14 mouse cellular contexts compared by ENCODE assay signal in genomic region chr16:42149216-42149942, GRCm38 (mm10).
"Had no signal": no experiment of that assay in that cellular context is flagged by ENCODE, and none has a peak within 500 bp of the region (broad histone marks: within the 10 kb centered on the region; RNA-seq: fewer than 3 reads in every experiment).

No protein-coding gene starts in this region.

- H3K4me1 ChIP-seq: intestine, embryonic 15.5 days; liver, embryonic 13.5 days had no signal

- H3K4me3 ChIP-seq: intestine, embryonic 15.5 days; layer of hippocampus, adult 2 months; liver, embryonic 13.5 days; midbrain, embryonic 13.5 days had no signal

- H3K9me3 ChIP-seq: intestine, embryonic 15.5 days; liver, embryonic 13.5 days; midbrain, embryonic 13.5 days had no signal

- H3K27ac ChIP-seq: intestine, embryonic 15.5 days; kidney, postnatal 0 days; layer of hippocampus, adult 2 months; liver, embryonic 13.5 days; midbrain, embryonic 13.5 days had no signal

- H3K36me3 ChIP-seq: intestine, embryonic 15.5 days; liver, embryonic 13.5 days; midbrain, embryonic 13.5 days had no signal

- ATAC-seq: intestine, embryonic 15.5 days; midbrain, embryonic 13.5 days had no signal

- H3K9ac ChIP-seq: intestine, embryonic 15.5 days; liver, embryonic 13.5 days; midbrain, embryonic 13.5 days had no signal

- H3K4me2 ChIP-seq: intestine, embryonic 15.5 days; liver, embryonic 13.5 days; midbrain, embryonic 13.5 days had no signal

- H3K27me3 ChIP-seq: intestine, embryonic 15.5 days; liver, embryonic 13.5 days; midbrain, embryonic 13.5 days had no signal

- DNase-seq: kidney, adult 11 months; kidney, postnatal 25 days; layer of hippocampus, adult 9-11 months; liver, embryonic 13.5 days; lung, adult 2 months; lung, postnatal 14 days; lung, postnatal 4 days; right cerebral cortex, postnatal 25 days; thymus, adult 18-20 months; thymus, postnatal 36 days had no signal
